Comparison of ENCODE assay signal across 18 mouse cellular contexts in the genomic region with DNA sequence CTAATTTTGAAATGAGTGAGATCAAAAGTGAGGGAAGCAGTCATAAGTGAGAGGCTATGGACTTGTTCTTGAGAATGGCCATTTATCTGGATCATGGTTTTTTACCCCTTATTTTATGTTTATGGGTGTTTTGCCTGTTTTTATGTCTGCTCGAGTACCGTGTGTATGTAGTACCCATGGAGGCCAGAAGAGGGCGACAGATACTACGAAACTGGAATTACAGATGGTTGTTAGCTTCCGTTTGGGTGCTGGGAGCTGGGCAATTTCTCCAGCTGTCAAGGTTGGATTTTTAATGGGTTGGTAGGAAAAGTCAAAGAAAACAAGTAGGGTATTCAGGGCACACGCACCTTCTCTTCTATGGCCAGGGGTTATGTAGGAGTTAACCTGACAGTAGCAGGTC. TPM values are rescaled to one million over a fixed set of nuclear protein-coding genes. Genes with fewer than 3 reads are reported as not detected.
A peak's percentile ranks its signal among the peaks of the same experiment; 100 is the strongest.
DNase-seq lines count a peak whose midpoint lies in the region; ATAC-seq and TF ChIP-seq lines count a peak whose summit lies in the region.
"Had no signal": no experiment of that assay in that cellular context is flagged by ENCODE, and none has a peak within 500 bp of the region (broad histone marks: within the 10 kb centered on the region; RNA-seq: fewer than 3 reads in every experiment).

No protein-coding gene starts in this region.

- H3K9me3 ChIP-seq in liver, postnatal 0 days (ENCODE audit: low read length) = peaks cover 12% of the 10 kb centered on the region
- H3K9me3 ChIP-seq in liver, embryonic 11.5 days (ENCODE audit: control insufficient read depth, low read length) = peaks cover 8% of the 10 kb centered on the region
- H3K9me3 ChIP-seq: embryonic facial prominence, embryonic 15.5 days; limb, embryonic 15.5 days had no signal

- DNase-seq in gastrocnemius, adult 2 months = no peak
- no peak for DNase-seq in gastrocnemius, postnatal 36 days
- no peak for DNase-seq in liver, postnatal 0 days
- DNase-seq in liver, embryonic 11.5 days (ENCODE audit: low spot score) = no peak
- DNase-seq in 416B (ENCODE audit: low read depth) (peak; percentile 28), ZHBTc4 (ENCODE audit: low read depth, low spot score) (peak; percentile 62)
- no peak for DNase-seq in embryo, embryonic 9.5 days (ENCODE audit: extremely low spot score)
- DNase-seq in spleen, adult 18-20 months = no peak
- DNase-seq: adrenal gland, postnatal 25 days; cerebellum, postnatal 36 days; heart, postnatal 10 days; kidney, postnatal 10 days had no signal

- H3K4me3 ChIP-seq in gastrocnemius, adult 2 months = no peak overlapping the region
- H3K4me3 ChIP-seq in liver, postnatal 0 days (ENCODE audit: low read depth, low read length) = no peak overlapping the region
- H3K4me3 ChIP-seq in liver, embryonic 11.5 days (ENCODE audit: low read depth, low read length) = no peak overlapping the region
- H3K4me3 ChIP-seq: embryonic facial prominence, embryonic 15.5 days; limb, embryonic 15.5 days had no signal

- no peak for TF ChIP-seq EP300 in liver, postnatal 0 days (IDR thresholded peaks at IDR 0.05; ENCODE audit: low read depth)

- no peak overlapping the region for H3K9ac ChIP-seq in liver, postnatal 0 days (replicated peaks)
- no peak overlapping the region for H3K9ac ChIP-seq in liver, embryonic 11.5 days (ENCODE audit: low read depth, low read length)
- H3K9ac ChIP-seq: embryonic facial prominence, embryonic 15.5 days; limb, embryonic 15.5 days had no signal

- H3K27ac ChIP-seq in gastrocnemius, adult 2 months = no peak overlapping the region
- no peak overlapping the region for H3K27ac ChIP-seq in liver, postnatal 0 days (ENCODE audit: low read depth)
- no peak overlapping the region for H3K27ac ChIP-seq in liver, embryonic 11.5 days (ENCODE audit: low read depth, low read length)
- H3K27ac ChIP-seq: embryonic facial prominence, embryonic 15.5 days; limb, embryonic 15.5 days; macrophage had no signal

- H3K4me1 ChIP-seq in liver, postnatal 0 days (ENCODE audit: insufficient read depth) = no peaks in the 10 kb centered on the region
- H3K4me1 ChIP-seq in liver, embryonic 11.5 days (replicated peaks; ENCODE audit: control insufficient read depth, insufficient read depth, low read length) = no peaks in the 10 kb centered on the region
- H3K4me1 ChIP-seq: embryonic facial prominence, embryonic 15.5 days; limb, embryonic 15.5 days had no signal

- no peak overlapping the region for H3K4me2 ChIP-seq in liver, postnatal 0 days (ENCODE audit: low read depth, low read length)
- H3K4me2 ChIP-seq in liver, embryonic 11.5 days = no peak overlapping the region
- H3K4me2 ChIP-seq: embryonic facial prominence, embryonic 15.5 days; limb, embryonic 15.5 days had no signal

- H3K36me3 ChIP-seq in liver, postnatal 0 days (replicated peaks; ENCODE audit: insufficient read depth, low read length) = peaks cover 4% of the 10 kb centered on the region; the same call in 1 of the 2 replicates
- H3K36me3 ChIP-seq in liver, embryonic 11.5 days (ENCODE audit: control insufficient read depth, insufficient read depth, low read length) = no peaks in the 10 kb centered on the region; the same call in 1 of the 2 replicates

- WGBS in liver, postnatal 0 days (ENCODE audit: insufficient replicate concordance) = 81% methylated on average over 6 of the region's 6 CpGs
- WGBS in liver, embryonic 11.5 days = 72% methylated on average over 6 of the region's 6 CpGs

- peak; percentile 28; the same call in 1 of the 2 replicates for TF ChIP-seq CTCF in gastrocnemius, adult 2 months (IDR thresholded peaks at IDR 0.05)
- peak; percentile 62 for TF ChIP-seq CTCF in liver, postnatal 0 days (IDR thresholded peaks at IDR 0.05; ENCODE audit: low read depth)

- ATAC-seq in liver, postnatal 0 days = no peak
- no peak for ATAC-seq in liver, embryonic 11.5 days (replicated peaks; ENCODE audit: low FRiP score)

- H3K27me3 ChIP-seq in liver, postnatal 0 days (ENCODE audit: insufficient read depth, low read length) = no peaks in the 10 kb centered on the region
- H3K27me3 ChIP-seq in liver, embryonic 11.5 days (replicated peaks; ENCODE audit: control insufficient read depth, insufficient read depth, low read length) = no peaks in the 10 kb centered on the region
- H3K27me3 ChIP-seq: embryonic facial prominence, embryonic 15.5 days; limb, embryonic 15.5 days had no signal

- intact Hi-C loops in gastrocnemius, adult 2 months (cut with DNase I) = no loop called here
- intact Hi-C loops in gastrocnemius, postnatal 36 days (cut with DNase I) = no loop called here

RNA-seq across cellular contexts. Expression of gene Rfxap, which starts 13.8 kb away (rescaled TPM):
- 10 to 100 TPM; 26.4 to 30.7 TPM for total RNA-seq in gastrocnemius, adult 2 months (2021)
- total RNA-seq in gastrocnemius, postnatal 36 days (2021) = 10 to 100 TPM; 23.7 to 23.9 TPM
- 12.8 and 16.6 TPM in 2 replicates for polyA plus RNA-seq in liver, postnatal 0 days (2015; fragmentation: Nextera tagmentation; extraction: Ambion mirVana)
- 38.1 and 38.7 TPM in 2 replicates for polyA plus RNA-seq in liver, embryonic 11.5 days (2014; fragmentation: Nextera tagmentation; extraction: Ambion mirVana)

RNA-seq across cellular contexts. Expression of gene Smad9, which starts 38.4 kb away (rescaled TPM):
- total RNA-seq in gastrocnemius, adult 2 months (2021) = under 1 TPM; 0.20 to 0.26 TPM
- under 1 TPM; 0.17 to 0.41 TPM for total RNA-seq in gastrocnemius, postnatal 36 days (2021)
- 0.86 and 1.4 TPM in 2 replicates for polyA plus RNA-seq in liver, postnatal 0 days (2015; fragmentation: Nextera tagmentation; extraction: Ambion mirVana)
- 0.51 and 0.66 TPM in 2 replicates for polyA plus RNA-seq in liver, embryonic 11.5 days (2014; fragmentation: Nextera tagmentation; extraction: Ambion mirVana)
- total RNA-seq: granulocyte monocyte progenitor cell, adult 5-6 weeks; monocyte, adult 5-6 weeks; neutrophil, adult 5-6 weeks had no signal
- polyA plus RNA-seq: macrophage had no signal

RNA-seq across cellular contexts. Expression of gene Alg5, which starts 58.4 kb away (rescaled TPM):
- total RNA-seq in gastrocnemius, adult 2 months (2021) = 1 to 10 TPM; 7.4 TPM
- total RNA-seq in gastrocnemius, postnatal 36 days (2021) = 1 to 10 TPM; 7.5 to 8.0 TPM
- 41.4 and 43.4 TPM in 2 replicates for polyA plus RNA-seq in liver, postnatal 0 days (2015; fragmentation: Nextera tagmentation; extraction: Ambion mirVana)
- polyA plus RNA-seq in liver, embryonic 11.5 days (2014; fragmentation: Nextera tagmentation; extraction: Ambion mirVana) = 48.9 and 49.3 TPM in 2 replicates

RNA-seq across cellular contexts. Expression of gene Exosc8, which starts 58.6 kb away (rescaled TPM):
- 10 to 100 TPM; 10.8 to 14.1 TPM for total RNA-seq in gastrocnemius, adult 2 months (2021)
- total RNA-seq in gastrocnemius, postnatal 36 days (2021) = 10 to 100 TPM in 1 of 2 experiments, 1 to 10 TPM in 1; 9.2 to 11.7 TPM
- 38.7 and 42.7 TPM in 2 replicates for polyA plus RNA-seq in liver, postnatal 0 days (2015; fragmentation: Nextera tagmentation; extraction: Ambion mirVana)
- polyA plus RNA-seq in liver, embryonic 11.5 days (2014; fragmentation: Nextera tagmentation; extraction: Ambion mirVana) = 185 and 203 TPM in 2 replicates

Comparison
In these comparisons a context has a peak if more than half of its experiments do, and no peak if none do; other contexts are left out.
1. DNase-seq: peak in 416B (single experiment) and ZHBTc4 (single experiment); none in gastrocnemius, adult 2 months (single experiment), gastrocnemius, postnatal 36 days (0 of 2), liver, postnatal 0 days (single experiment), liver, embryonic 11.5 days (single experiment), embryo, embryonic 9.5 days (single experiment) and spleen, adult 18-20 months (0 of 2).